Mouse (Mus musculus): ENCODE measurements around the gene Haus6. TPM values are rescaled to one million over a fixed set of nuclear protein-coding genes. Genes with fewer than 3 reads are reported as not detected.

Haus6 gene
- total RNA-seq, 1 experiment from 2014 or later = 39.3 TPM

- ATAC-seq (replicated peaks; ENCODE audit: low read depth, poor library complexity, severe bottlenecking) = no peak
Observed at GRCm38 (mm10) chr4:86576120-86576541, 35.7 kb downstream of the Haus6 start.

- peak; percentile 91 for ATAC-seq (replicated peaks; ENCODE audit: low read depth, poor library complexity, severe bottlenecking)
Observed at GRCm38 (mm10) chr4:86575283-86575983, 36.4 kb downstream of the Haus6 start, which contains the start of gene Rraga. Gene Rraga, plus strand, starts transcription at chr4:86575668.

GRCm38 (mm10) chr4:86574939-86575282 lies 36.9 kb downstream of the Haus6 start:
- peak; percentile 24 for ATAC-seq (replicated peaks; ENCODE audit: low read depth, poor library complexity, severe bottlenecking)

- no peak for ATAC-seq (replicated peaks; ENCODE audit: low read depth, poor library complexity, severe bottlenecking)
Observed at GRCm38 (mm10) chr4:86561061-86561460, 50.8 kb downstream of the Haus6 start.

- no peak for ATAC-seq (replicated peaks; ENCODE audit: low read depth, poor library complexity, severe bottlenecking)
Observed at GRCm38 (mm10) chr4:86559006-86559405, 52.8 kb downstream of the Haus6 start.

GRCm38 (mm10) chr4:86558228-86558627 lies 53.6 kb downstream of the Haus6 start, which contains the start of gene Saxo1:
Gene Saxo1, minus strand, starts transcription at chr4:86558328.
- no peak for ATAC-seq (replicated peaks; ENCODE audit: low read depth, poor library complexity, severe bottlenecking)

- no peak for ATAC-seq (replicated peaks; ENCODE audit: low read depth, poor library complexity, severe bottlenecking)
Observed at GRCm38 (mm10) chr4:86557371-86557770, 54.5 kb downstream of the Haus6 start.

GRCm38 (mm10) chr4:86555035-86555707 lies 56.7 kb downstream of the Haus6 start:
- ATAC-seq (replicated peaks; ENCODE audit: low read depth, poor library complexity, severe bottlenecking) = peak; percentile 77

- ATAC-seq (replicated peaks; ENCODE audit: low read depth, poor library complexity, severe bottlenecking) = peak; percentile 74
Observed at GRCm38 (mm10) chr4:86548332-86548731, 63.5 kb downstream of the Haus6 start.

GRCm38 (mm10) chr4:86545615-86546014 lies 66.2 kb downstream of the Haus6 start:
- no peak for ATAC-seq (replicated peaks; ENCODE audit: low read depth, poor library complexity, severe bottlenecking)

- ATAC-seq (replicated peaks; ENCODE audit: low read depth, poor library complexity, severe bottlenecking) = no peak
Observed at GRCm38 (mm10) chr4:86543999-86544398, 67.9 kb downstream of the Haus6 start.

GRCm38 (mm10) chr4:86541573-86541972 lies 70.3 kb downstream of the Haus6 start:
- no peak for ATAC-seq (replicated peaks; ENCODE audit: low read depth, poor library complexity, severe bottlenecking)

GRCm38 (mm10) chr4:86538936-86539335 lies 72.9 kb downstream of the Haus6 start:
- ATAC-seq (replicated peaks; ENCODE audit: low read depth, poor library complexity, severe bottlenecking) = no peak

GRCm38 (mm10) chr4:86537972-86538371 lies 73.9 kb downstream of the Haus6 start:
- ATAC-seq (replicated peaks; ENCODE audit: low read depth, poor library complexity, severe bottlenecking) = peak; percentile 52; the same call in 1 of the 2 replicates

GRCm38 (mm10) chr4:86534091-86534481 lies 77.8 kb downstream of the Haus6 start:
- no peak for ATAC-seq (replicated peaks; ENCODE audit: low read depth, poor library complexity, severe bottlenecking)

GRCm38 (mm10) chr4:86533406-86534090 lies 78.3 kb downstream of the Haus6 start:
- ATAC-seq (replicated peaks; ENCODE audit: low read depth, poor library complexity, severe bottlenecking) = no peak

- no peak for ATAC-seq (replicated peaks; ENCODE audit: low read depth, poor library complexity, severe bottlenecking)
Observed at GRCm38 (mm10) chr4:86529161-86529560, 82.7 kb downstream of the Haus6 start.
